Mouse (Mus musculus) lung, postnatal 36 days (tissue): ENCODE data around the gene Pacrg.

Source experiments
- DNase-seq: peaks from one replicate; pipeline ENCODE4 v3.0.0; 2022; ENCODE audit warnings: mixed read lengths

The Pacrg gene

GRCm38 (mm10) chr17:10534206-10534605 is 305.9 kb downstream of the Pacrg start:
- no peak for DNase-seq

GRCm38 (mm10) chr17:10533461-10533860 is 306.6 kb downstream of the Pacrg start:
- DNase-seq, result no peak

- DNase-seq, result peak; percentile 43
Observed at GRCm38 (mm10) chr17:10531024-10531423, 309.1 kb downstream of the Pacrg start.

GRCm38 (mm10) chr17:10529329-10529955 is 310.7 kb downstream of the Pacrg start:
- DNase-seq, result peak; percentile 3

- no peak for DNase-seq
Observed at GRCm38 (mm10) chr17:10521282-10521681, 318.8 kb downstream of the Pacrg start.

GRCm38 (mm10) chr17:10519506-10520155 is 320.5 kb downstream of the Pacrg start:
- no peak for DNase-seq

- DNase-seq, result no peak
Observed at GRCm38 (mm10) chr17:10514812-10515211, 325.3 kb downstream of the Pacrg start.

- no peak for DNase-seq
Observed at GRCm38 (mm10) chr17:10510913-10511759, 329.0 kb downstream of the Pacrg start.

GRCm38 (mm10) chr17:10510467-10510866 is 329.6 kb downstream of the Pacrg start:
- DNase-seq, result no peak

GRCm38 (mm10) chr17:10508088-10508487 is 332.0 kb downstream of the Pacrg start:
- no peak for DNase-seq

- DNase-seq, result no peak
Observed at GRCm38 (mm10) chr17:10507466-10507865, 332.6 kb downstream of the Pacrg start.

GRCm38 (mm10) chr17:10506896-10507295 is 333.2 kb downstream of the Pacrg start:
- no peak for DNase-seq

GRCm38 (mm10) chr17:10501439-10501838 is 338.7 kb downstream of the Pacrg start:
- DNase-seq, result peak; percentile 30

GRCm38 (mm10) chr17:10500795-10501432 is 339.2 kb downstream of the Pacrg start:
- peak; percentile 83 for DNase-seq

- peak; percentile 58 for DNase-seq
Observed at GRCm38 (mm10) chr17:10498935-10499655, 341.0 kb downstream of the Pacrg start.

GRCm38 (mm10) chr17:10497781-10498420 is 342.2 kb downstream of the Pacrg start:
- no peak for DNase-seq

GRCm38 (mm10) chr17:10496066-10496465 is 344.0 kb downstream of the Pacrg start:
- DNase-seq, result peak; percentile 24

GRCm38 (mm10) chr17:10495588-10495987 is 344.5 kb downstream of the Pacrg start:
- no peak for DNase-seq

GRCm38 (mm10) chr17:10493124-10493523 is 347.0 kb downstream of the Pacrg start:
- DNase-seq, result peak; percentile 59

GRCm38 (mm10) chr17:10490374-10491169 is 349.5 kb downstream of the Pacrg start:
- DNase-seq, result no peak

GRCm38 (mm10) chr17:10488873-10489272 is 351.2 kb downstream of the Pacrg start:
- DNase-seq, result no peak
